Mouse (Mus musculus): ENCODE measurements around the gene Hcrt.

Hcrt gene

DNA sequence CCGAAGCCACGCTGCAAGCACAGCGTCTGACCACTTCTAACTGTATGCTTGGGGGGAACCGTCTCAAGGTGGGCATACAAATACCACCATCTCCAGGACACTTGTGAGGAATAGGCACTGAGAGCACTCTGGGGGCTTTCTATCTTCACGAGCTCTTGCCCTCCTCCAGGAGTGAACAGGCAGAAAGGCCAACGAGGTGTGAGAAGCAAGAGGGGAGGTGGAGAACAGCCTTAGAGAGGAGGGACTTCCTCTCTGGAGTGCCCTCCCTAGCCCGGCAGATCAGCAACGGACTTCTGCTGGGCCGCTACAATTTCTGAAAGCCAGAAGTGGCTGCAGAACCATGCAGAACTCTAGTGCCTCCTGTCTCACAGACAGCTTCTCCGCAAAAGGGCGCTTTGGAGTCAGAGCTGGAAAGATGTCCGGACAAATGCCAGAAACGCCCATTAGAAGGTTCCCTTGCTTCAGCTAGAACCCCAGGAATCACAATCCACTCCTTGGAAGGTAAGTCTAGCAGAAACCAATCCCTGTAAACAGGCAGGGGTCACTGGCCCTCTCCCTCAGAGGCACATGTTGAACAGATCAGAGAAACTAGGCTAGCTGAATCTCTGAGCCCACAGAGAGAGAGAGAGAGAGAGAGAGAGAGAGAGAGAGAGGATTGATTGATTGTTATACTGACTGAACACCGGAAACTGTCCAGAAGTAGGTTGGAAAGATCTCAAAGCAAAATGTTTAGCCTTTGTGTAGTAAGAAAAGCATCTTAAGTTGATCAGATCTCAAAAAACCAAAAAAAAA is 26.6 kb downstream of the Hcrt start:
- no peak for DNase-seq (ENCODE audit: low spot score in 2 of 2)

DNA sequence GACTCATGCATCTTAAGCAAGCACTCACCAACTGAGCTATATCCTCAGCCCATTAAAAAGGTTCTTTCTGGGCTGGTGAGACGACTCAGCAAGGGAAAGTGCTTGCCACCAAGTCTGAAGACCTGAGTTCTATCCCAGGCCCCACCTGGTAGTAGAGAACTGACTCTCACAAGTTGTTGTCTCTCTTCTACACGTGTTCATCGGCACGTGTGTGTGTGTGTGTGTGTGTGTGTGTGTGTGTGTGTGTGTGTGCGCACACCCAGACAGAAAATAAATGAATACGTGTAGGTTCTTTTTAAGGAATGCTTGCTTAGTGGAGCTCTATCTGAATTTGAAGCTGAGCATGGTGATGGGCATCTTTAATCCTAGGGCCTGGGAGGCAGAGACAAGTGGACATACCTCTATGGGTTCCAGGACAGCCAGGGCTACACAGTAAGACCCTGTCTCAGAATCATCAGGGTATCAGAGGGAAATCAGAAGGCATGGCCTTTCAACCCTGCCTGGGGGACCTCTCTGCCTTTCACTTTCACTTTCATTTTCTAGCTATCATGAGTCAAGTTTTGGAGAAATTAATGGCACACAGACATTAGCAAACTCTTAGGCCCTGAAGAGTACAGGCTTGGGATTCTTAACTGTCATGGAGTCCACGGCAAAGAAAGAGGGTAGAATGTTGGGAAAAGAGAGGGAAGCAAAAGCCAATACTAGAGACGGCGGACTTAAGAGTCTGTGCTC is 27.4 kb downstream of the Hcrt start:
- DNase-seq (ENCODE audit: low spot score in 2 of 2): no peak

- DNase-seq (ENCODE audit: low spot score in 2 of 2): no peak
Measured at GRCm38 (mm10) chr11:100730477-100731205, 32.1 kb downstream of the Hcrt start.

GRCm38 (mm10) chr11:100729976-100730375 is 32.8 kb downstream of the Hcrt start:
- DNase-seq (ENCODE audit: low spot score in 2 of 2): no peak

- DNase-seq (ENCODE audit: low spot score in 2 of 2): no peak
Measured at GRCm38 (mm10) chr11:100728601-100729000, 34.1 kb downstream of the Hcrt start.

DNA sequence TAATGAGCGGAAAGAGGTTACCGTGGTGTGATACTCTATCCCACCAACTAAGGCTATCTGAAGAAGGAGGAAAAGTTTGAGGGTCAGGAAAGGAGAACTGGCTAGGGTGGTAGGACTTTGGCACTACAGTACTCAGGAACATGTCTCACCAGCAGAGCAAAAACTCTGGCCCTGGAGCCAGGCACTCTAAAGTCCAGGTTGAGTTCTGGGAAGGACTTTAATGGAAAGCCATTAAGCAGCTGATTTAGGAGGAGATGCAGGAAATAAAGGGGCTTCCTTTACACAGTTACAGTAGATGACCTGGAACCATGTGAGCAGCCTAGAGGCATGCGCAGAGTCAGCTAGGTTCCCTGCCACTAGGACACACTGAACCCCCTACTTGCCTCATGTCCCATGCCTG is 35.5 kb downstream of the Hcrt start:
- no peak for DNase-seq (ENCODE audit: low spot score in 2 of 2)

DNA sequence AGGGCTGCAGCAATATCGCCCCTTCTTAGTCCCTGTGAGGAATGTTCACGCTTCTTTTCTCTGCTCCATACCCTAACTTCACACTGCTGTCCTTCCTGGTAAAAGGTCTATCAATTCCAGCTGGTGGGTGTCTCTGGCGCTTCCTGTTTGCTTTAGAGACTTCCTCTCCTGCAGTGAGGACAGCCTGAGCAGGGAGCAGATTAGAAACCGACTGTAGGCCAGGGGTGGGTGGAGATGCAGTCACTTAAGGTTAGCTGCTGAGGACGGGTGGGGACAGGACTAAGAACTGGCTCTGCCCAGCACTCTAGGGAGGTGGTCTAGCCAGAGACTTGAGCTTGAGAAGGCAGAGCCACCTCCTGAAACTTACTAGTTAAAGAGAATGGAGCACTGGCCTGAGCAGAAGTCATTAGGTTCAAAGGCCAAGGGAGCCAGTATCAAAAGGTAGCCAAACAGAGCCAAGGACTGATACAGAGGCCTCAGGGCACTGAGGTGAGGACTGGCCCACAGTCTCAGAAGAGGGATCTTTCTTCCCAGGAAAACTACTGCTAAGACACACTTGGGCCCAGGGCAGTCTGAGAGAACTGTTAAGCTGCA is 37.7 kb downstream of the Hcrt start:
- no peak for DNase-seq (ENCODE audit: low spot score in 2 of 2)

- no peak for DNase-seq (ENCODE audit: low spot score in 2 of 2)
Measured at GRCm38 (mm10) chr11:100722493-100723028, 40.2 kb downstream of the Hcrt start.

GRCm38 (mm10) chr11:100721776-100722492 is 40.8 kb downstream of the Hcrt start:
- DNase-seq (ENCODE audit: low spot score in 2 of 2): no peak

GRCm38 (mm10) chr11:100721254-100721653 is 41.5 kb downstream of the Hcrt start:
- no peak for DNase-seq (ENCODE audit: low spot score in 2 of 2)

DNA sequence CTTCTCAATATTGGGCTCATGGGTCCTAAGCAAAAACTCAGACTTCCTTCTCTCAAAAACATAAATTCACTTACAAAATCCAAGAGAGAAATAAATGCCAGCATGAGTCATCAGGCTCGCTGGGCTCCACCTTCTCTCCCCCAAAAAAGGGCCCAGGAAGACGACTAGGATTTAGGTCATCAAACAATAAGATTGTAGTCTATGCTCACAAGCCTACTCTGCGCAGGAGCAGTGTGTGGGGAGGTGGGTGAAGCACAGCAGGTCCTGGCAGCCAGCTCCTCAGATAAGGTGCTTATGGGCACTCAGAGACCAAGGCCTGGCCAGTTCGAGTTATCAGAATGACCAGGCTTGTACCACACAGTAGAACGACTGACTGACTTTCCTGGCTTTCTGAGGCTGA is 42.4 kb downstream of the Hcrt start:
- no peak for DNase-seq (ENCODE audit: low spot score in 2 of 2)

GRCm38 (mm10) chr11:100719893-100720292 is 42.8 kb downstream of the Hcrt start:
- no peak for DNase-seq (ENCODE audit: low spot score in 2 of 2)

- no peak for DNase-seq (ENCODE audit: low spot score in 2 of 2)
Measured at GRCm38 (mm10) chr11:100719312-100719711, 43.4 kb downstream of the Hcrt start.

DNA sequence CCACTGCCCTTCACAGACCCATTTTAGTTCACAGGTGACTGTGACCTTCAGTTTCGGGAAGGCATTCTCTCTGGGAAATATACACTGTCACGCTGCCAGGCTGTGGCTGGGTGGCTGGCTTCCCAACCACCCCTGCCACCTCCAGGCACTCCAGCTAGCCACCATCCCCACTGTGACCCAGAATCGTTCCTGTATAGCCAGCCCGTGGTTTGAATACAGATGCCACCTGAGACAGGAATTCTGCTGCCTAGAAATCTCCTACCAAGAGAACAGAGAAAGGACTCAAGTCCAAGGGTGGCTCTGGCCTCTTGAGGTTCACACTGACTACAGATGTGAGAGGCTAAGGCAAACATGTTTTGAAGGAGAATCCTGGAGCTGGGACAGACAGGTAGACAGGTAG is 43.9 kb downstream of the Hcrt start:
- no peak for DNase-seq (ENCODE audit: low spot score in 2 of 2)

DNA sequence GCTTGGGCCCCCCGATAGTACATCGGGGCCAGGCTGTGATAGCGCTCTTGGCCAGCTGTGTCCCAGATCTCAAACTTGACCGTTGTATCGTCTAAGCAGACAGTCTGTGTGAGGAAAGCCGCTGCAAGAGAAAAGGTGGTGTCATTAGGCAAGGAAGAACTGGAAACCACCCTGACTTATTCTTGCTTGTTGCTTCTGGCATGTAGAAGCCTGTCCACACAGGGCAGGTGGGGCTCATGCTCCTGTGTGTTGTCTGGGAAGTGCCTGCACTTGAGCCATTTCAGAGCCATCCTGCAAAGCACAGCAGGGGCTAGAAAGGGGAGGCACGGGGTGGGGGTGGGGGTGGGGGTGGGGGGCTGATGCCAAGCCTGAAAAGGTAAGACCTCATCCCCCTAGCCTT is 44.3 kb downstream of the Hcrt start:
- no peak for DNase-seq (ENCODE audit: low spot score in 2 of 2)

- DNase-seq (ENCODE audit: low spot score in 2 of 2): no peak
Measured at GRCm38 (mm10) chr11:100716649-100717048, 46.1 kb downstream of the Hcrt start.

DNA sequence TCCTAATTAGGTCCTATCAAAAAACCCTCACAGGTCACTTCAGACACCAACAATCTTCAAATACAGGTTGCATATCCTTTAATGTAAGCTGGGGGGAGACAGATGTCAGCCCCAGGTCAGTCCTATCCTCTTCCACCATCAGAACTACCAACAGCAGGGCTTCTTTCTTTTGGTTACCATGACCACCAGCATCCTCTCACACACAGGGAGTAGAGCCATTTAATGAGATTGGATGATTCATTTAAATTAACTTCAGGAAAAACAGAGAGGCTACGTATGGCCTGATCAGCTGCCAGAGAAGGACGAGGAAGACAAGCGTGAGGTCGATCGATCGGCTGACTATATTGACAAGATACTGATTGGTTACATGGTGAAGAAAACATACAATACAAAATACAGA is 47.8 kb downstream of the Hcrt start:
- DNase-seq (ENCODE audit: low spot score in 2 of 2): no peak

DNA sequence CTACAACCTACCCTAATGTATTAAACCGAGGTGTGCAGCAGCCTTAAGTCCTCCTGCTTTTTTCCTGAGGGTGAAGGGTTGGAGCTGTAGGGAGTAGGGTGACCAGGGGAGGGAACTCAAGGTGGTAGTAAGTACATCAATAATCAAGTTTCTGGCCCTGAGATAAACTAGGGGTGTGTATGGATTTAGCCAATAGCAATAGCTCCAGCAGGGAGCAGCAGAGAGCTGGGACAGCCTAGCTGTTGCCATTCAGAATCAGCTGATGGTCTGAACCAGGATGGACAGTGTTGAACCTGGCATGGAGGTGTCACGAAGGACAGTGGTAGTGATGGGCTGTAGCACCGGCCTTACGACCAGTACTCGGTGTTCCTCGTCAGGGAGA is 48.2 kb downstream of the Hcrt start:
- DNase-seq (ENCODE audit: low spot score in 2 of 2): peak; percentile 56 to 68

DNA sequence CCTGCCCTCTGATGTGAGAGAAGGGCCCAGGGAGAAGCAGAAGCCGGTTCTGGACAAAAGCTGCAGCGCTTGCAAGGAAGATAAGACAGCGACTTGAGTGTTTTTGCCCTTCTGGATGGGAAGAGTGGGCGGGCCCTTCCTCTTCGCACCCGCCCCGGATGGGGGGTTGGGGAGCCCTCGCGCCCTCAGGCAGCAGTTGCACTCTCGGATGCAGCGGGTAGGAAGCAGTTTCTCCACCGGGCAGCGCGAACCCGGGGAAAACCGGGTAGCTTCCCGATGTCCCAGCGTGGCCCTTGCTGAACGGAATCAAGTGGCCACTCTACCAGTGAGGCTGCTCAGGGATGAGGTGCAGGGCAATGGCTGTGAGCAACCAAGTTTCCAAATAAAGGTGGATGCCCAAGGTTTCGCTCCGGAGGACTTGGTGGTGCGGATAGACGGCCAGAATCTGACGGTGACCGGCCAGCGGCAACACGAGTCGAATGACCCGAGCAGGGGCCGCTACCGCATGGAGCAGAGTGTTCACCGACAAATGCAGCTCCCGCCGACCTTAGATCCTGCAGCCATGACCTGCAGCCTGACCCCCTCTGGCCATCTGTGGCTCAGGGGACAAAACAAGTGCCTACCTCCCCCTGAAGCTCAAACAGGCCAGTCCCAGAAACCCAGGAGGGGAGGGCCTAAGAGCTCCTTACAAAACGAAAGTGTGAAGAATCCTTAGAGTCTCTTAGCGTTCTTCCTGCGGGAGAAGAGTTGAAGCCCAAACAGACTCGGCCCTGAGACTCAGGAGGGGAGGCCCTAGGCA is 48.8 kb downstream of the Hcrt start, which contains the start of gene Hspb9:
Gene Hspb9 (plus strand): TSS at position 116 of the 799 bp plus-strand sequence.
- peak; percentile 38 to 42 for DNase-seq (ENCODE audit: low spot score in 2 of 2)

- no peak for DNase-seq (ENCODE audit: low spot score in 2 of 2)
Measured at GRCm38 (mm10) chr11:100713174-100713573, 49.6 kb downstream of the Hcrt start.

Measured in natural killer cell, adult 2 months (primary cell).